Mouse (Mus musculus) left cerebral cortex, postnatal 10 days (tissue): ENCODE data around the gene Naxe. TPM values are rescaled to one million over a fixed set of nuclear protein-coding genes. Genes with fewer than 3 reads are reported as not detected.

Source experiments
- DNase-seq, 2 experiments: peaks; one replicate each; pipeline ENCODE4 v3.0.0; 2021 to 2022; ENCODE audit warnings: low spot score in 2 of 2, mixed read lengths in 1 of 2; ENCODE audit errors: extremely low spot score in 1 of 2
- intact Hi-C: fragments of 180-260 bp; cut with DNase I; formaldehyde crosslinking; loops from one replicate; pipeline ENCODE4 v1.15.1; 2025
- total RNA-seq, 2 experiments: library from RNA; stranded (reverse); gene quantifications; 2 replicates each; pipeline ENCODE4 v1.2.3; 2021

The Naxe gene
- total RNA-seq: 10 to 100 TPM; 60.7 to 67.8 TPM

DNA sequence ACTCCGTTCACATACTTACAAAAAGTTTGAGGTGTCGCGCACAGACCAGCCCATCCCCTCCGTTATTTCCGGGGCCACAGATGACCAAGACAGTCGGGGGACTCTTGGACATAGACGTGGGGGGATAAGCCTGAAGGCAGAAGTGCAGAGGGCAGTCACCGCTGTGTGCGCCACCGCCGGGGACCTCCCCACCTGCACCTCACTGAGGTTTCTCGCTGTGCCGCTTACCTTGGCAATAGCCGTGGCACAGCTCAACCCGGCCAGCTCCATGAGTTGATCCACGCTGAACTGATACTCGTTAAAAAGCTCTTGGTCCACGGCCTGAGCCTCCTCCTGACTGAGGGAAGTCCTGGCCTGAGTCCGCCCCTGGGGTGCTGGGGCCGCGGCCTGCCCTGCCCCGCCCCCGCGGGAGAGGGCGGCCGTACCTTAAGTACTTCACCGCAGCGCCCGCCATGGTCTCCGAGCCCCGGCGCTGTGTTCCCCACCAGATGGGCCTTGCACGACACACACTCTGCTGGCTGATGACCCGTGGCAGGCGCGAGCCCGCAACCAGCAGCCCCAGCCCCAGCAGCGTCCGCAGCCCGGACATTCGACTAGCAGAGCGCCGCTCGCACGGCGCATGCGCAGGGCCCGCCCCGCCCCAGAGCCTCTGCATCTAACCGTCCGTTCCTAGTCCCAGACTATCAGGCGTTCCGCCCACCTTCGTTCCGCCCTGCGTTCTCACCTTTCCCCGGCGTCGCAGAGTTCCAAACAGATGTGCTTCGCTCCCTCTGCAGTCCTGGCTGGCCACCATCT is at the start of gene Naxe:
TSS of gene Naxe (minus strand) at position 594 of the 795 bp plus-strand sequence.
- intact Hi-C loops: no loop called here
- peak; percentile 72 to 92 for DNase-seq

DNA sequence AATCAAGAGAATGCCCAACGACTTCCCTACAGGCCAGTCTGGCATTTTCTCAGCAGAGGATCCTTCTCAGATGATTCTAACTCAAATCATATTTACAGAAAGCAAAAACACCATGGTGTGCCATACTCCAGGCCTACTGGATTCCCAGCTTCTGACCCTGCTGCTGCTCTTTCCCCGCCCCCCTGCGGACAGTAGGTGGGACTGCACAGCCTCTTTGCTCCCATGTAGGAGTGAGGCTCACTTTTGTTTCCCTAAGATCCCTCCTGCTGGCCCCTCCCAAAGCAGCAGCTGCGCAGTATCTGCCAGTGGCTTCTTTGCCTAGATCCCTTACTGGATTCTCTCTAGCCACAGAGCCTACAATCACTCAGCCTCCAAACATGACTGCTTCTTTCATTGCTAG is 47.8 kb upstream of the Naxe start:
- intact Hi-C loops: no loop called here
- no peak for DNase-seq

DNA sequence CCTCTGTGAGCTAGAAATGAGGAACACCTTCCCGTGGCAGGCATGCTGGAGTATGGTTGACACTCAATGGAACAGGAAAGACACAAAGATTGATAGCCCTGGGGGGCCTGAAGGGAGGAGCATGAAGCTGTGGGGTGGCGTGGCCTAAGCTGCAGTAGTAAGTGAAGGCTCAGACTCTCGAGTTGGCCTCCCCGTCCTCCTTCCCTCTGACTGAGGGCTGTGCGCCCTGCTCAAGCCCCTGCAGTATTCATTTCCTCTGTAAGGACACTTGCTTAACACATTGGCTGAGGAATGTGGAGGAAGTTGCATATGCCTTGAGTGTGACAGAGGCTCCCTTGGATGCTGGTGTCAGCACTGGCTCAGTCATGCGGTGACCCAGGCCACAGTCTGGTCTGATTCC is 44.3 kb upstream of the Naxe start:
- intact Hi-C loops: no loop called here
- no peak for DNase-seq

DNA sequence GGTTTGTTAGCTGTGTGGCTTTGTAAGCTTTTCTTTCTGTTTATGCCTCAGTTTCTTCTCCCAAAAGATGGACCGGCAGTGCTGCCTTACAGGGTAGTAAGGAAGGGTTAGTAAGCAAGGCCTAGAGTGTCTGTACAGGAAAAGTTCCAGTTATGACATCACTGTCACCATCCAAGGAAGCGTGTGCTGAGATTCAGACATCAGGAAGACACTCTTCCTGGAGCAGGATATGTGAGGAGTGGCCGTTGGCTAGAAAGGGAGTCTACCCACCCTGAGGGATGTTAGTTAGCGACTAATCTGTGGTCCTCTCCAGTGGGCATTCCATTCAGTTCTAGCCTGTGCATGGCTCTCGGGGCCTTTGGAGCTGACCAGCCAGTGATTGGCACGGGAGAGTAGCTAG is 43.9 kb upstream of the Naxe start:
- intact Hi-C loops: no loop called here
- DNase-seq: no peak

DNA sequence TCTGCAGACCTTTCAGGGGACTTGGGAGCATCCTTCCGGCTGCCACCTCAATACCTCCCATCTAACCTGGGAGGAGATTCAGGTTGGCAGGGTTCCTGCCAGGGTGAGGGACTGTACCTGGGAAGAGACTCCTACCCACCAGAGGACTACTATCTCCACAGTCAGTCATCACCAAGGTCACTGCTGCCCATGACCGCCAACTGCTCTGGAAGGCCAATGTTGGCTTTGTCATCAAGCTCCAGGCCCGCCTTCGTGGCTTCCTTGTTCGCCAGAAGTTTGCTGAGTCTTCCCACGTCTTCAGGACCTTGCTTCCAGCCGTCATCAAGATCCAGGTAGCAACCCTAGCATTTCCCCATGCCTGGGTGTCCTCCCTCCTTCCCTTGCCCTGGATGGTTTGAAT is 43.4 kb upstream of the Naxe start:
- intact Hi-C loops: no loop called here
- DNase-seq: no peak

DNA sequence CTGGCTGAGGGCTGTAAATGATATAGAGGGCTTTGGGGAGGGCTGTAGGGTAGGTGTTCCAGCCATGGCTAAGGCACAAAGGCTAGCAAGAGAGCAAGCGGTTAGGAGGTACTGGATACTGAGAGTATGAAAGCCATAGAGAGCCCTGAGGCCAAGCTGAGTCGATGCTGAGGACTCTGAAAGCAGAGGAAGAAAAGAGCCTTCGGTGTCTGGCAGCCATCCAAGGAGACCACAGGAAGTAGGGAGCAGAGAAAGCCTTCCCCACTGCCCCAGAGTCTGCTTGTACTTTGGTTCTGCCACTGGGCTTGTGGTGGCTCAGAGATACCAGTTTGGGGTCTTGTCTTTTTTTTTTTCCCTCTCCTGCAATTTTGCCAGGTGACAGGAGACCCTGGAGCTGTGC is 42.0 kb upstream of the Naxe start:
- intact Hi-C loops: no loop called here
- DNase-seq: peak in 1 of 2 experiments; percentile 59

DNA sequence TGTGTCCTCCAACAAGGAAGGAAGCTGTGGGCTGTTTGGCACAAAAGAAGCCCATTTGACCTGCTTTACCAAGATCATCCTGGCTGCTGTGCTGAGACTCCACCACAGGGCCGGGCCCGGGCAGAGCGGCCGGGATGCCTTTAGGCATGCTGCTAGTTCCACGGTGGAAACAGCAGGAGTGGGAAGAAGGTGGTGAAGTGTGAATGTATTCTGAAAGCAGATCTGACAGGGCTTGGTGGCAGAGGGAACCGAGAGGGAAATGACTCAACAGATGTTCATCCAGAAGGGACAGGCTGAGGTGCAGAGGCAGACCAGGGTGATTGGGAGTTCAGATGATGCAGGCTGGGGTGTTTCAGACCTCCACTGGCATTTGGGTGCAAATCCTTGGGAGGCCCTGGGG is 39.4 kb upstream of the Naxe start:
- intact Hi-C loops: loop anchor here (5.0 to 10.0 kb wide), 2 partner anchors 35 to 147 kb away; no protein-coding TSS in a partner anchor
- no peak for DNase-seq

DNA sequence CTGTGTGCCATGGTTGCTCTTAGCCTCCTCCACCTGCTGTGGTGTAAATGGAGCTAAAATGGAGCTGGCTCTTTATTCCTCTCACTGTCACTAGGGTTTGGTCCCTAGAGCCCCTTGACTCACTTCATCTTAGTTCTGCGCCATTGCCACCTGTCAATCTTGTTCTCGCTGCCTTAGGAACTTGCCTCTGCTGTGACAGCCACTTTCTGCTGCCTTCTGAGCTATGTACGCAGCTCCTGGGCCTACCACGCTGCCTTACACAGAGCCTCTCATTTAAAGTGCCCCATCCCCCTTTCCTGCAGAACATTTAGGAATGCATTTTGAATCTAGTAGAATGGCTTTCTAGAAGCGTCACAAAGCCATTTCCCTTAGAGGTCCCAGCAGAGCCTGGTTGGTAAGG is 35.8 kb upstream of the Naxe start:
- DNase-seq: no peak
- intact Hi-C loops: loop anchor here (10.0 kb wide), 1 partner anchor 151 kb away; no protein-coding TSS in a partner anchor

DNA sequence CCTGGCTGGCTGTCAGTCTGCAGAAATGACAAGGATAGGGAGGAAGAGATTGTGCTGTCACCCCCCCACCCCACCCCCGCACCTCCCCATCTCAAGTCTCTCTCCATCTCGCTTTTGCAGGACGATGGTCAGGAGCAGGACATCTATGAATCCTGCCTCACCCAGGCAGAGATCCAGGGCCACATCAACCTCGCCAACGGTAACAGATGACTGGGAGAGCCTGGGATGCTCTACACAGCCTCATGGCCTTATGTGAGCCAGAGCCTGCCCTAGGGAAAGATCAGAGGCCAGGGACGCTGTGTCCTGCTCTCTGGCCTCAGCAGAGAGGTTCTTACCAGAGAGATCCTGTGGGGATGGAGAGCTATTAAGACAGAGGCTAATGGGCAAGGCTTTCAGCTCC is 32.3 kb upstream of the Naxe start:
- DNase-seq: no peak
- intact Hi-C loops: loop anchor here (10.0 kb wide), 1 partner anchor 154 kb away; no protein-coding TSS in a partner anchor

DNA sequence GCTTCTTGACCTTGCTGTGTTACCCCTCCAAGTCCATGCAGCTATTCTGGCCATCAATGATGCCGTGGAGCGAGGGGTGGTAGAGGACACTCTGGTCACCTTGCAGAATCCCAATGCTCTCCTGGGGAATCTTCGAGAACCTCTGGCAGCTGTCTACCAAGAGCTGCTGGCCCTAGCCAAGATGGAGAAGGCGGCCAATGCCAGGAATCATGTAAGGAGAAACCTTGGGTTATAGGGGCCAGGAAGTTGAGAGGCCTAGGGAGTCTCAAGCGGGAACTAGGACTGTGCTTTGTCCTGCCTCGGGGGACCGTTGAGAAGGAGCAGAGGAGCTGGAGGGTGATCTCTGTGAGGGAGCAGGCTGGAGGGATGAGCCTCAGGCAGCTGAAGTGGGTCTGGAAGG is 31.8 kb upstream of the Naxe start:
- intact Hi-C loops: loop anchor here (10.0 kb wide), 1 partner anchor 155 kb away; no protein-coding TSS in a partner anchor
- DNase-seq: no peak

DNA sequence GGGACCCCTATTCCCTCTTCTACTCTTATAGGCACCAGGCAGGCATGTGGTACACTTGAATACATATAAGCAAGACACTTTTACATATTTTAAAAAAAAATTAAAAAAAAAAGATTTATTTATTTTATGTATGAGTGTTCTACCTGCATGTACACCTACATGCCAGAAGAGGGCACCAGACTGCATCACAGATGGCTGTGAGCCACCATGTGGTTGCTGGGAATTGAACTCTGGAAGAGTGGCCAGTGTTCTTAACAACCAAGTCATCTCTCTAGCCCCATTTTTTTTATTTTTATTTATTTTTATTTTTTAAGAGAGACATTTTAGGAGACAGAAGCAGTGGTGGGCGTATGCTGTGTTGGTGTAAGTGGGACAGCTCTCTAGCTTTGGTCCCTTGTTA is 29.4 kb upstream of the Naxe start:
- intact Hi-C loops: loop anchor here (5.0 kb wide), 1 partner anchor 85 kb away; no protein-coding TSS in a partner anchor
- no peak for DNase-seq

DNA sequence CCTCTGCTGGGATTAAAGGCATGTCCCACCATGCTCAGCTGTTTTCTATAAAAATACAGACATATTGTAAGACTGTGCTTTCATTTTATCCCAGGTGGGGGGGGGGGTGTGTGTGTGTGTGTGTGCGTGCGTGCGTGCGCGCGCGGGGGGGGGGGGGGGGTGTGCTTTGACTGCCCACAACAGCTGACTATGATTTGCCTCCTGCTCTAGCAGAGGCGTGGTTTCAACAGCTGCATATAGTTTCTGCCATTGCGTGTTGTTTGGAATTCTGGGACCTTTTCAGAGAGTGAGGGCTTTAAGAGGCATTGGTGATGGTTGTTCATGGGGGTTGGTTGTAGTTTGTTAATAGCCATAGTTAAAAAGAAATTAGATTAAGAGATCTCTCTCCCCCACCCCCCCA is 27.2 kb upstream of the Naxe start:
- intact Hi-C loops: loop anchor here (5.0 kb wide), 1 partner anchor 87 kb away; no protein-coding TSS in a partner anchor
- DNase-seq: no peak

DNA sequence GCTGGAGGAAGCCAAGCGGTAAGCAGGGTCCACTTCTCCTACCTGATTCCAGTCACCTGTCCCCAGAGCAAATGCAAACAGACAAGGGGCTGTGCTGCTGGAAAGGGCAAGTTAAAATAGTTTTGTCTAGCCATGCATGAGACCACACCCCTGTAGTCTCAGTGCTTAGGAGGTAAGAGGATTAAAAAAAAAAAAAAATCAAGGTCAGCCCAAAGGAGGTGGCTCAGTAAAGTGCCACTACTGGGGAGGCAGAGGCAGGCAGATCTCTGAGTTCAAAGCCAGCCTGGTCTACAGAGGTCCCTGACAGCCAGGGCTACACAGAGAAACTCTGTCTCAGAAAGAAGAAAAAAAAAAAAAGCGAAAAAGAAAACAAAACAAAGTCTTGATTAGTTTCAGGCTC is 25.7 kb upstream of the Naxe start:
- intact Hi-C loops: no loop called here
- no peak for DNase-seq

DNA sequence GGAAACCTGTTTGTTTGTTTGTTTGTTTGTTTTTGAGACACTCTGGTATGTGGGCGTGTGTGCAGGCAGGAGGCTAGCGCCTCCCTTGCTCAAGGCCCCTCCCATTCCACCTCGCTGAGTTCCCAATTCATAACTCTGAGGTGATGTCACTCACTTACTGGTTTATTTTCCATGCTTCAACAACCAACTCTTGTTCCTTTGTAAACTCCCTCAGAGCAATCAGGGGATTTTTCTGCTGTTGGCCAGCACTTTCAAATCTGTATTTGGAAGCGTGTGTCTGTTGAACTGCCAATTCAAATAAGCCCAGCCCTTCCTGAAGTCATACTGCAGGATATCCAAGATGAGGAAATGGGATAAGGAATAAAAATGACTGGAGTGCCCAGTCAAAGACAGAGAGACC is 24.4 kb upstream of the Naxe start:
- intact Hi-C loops: no loop called here
- no peak for DNase-seq

DNA sequence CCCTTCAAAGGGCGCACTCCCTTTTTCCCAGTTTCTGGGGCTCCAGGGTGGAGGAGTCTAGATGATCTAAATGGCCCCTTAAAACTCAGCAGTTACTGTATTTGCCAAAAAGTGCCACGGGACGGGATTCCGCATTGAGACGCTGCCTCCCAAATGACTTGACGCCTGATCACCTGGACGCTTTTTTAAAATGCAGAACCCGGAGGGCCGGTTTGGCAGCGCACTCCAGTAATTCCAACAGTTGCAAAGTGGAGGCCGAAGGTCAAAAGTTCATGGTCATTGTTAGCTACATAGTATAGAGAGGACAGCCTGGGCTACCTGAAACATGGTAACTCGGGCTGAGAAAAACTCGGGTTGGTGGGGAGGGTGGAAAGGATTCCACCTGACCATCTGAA is 23.9 kb upstream of the Naxe start:
- intact Hi-C loops: no loop called here
- no peak for DNase-seq

DNA sequence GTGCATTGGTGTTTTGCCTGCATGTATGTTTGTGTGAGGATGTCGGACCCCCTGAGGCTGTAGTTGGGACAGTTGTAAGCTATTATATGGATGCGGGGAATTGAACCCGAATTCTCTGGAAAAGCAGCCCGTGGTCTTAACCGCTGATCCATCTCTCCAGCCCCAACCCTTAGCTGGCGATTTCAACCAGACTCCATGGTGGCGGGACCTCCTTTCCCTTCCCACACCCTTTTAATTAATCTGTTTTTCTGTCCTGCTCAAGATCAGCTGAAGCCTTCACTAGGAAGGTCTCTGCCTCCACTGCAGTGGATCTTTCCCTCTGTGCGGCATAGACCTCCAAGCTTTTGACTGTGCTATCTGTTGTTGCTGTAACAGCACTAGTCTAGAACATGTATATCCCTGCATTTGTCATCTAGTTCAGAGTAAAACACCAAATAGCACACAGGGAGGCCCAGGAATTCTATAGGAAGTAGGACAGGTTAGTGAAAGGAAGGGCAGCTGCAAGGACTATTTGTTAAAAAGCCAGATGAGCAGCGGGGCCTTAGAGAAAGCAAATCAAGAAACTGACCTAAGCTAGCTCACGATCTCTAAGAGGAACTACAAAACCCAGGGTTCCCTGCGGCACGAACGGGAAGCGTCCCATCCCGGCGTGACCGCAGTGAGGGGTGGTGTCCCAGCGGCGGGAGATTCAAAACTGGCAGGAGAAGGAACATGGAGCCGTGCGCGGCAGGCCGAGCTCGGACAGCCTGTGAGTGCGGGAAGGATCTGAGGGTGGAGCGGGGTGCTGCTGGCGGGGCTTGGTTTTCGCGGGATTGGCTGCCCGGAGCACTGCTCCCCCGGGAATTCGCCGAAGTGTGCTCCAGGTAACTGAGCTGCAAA is 23.3 kb upstream of the Naxe start, which contains the start of gene Iqgap3:
TSS of gene Iqgap3 (plus strand) at position 627 of the 879 bp plus-strand sequence.
- peak; percentile 83 to 94 for DNase-seq
- intact Hi-C loops: no loop called here

DNA sequence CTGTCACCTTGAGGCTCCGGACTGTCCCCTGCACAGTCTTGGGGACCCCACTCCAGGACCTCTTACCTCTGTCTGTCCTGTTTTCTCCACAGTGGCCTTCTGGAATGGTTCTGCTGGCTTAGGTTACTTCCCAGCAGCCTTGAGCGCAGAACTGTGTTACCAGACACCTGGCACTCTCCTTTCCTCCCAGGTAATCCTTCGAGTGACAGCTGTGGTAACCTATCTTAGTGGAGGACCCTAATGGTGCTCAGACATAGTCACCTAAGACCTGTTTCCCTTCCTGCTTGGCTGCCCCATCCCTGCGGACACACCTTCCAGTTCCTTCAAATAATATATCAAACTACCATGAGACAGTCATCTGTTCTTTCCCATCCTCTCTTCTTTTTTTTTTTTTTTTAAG is 19.9 kb upstream of the Naxe start, which contains the start of gene Ttc24:
TSS of gene Ttc24 (minus strand) at position 101 of the 400 bp plus-strand sequence.
- intact Hi-C loops: no loop called here
- DNase-seq: no peak

DNA sequence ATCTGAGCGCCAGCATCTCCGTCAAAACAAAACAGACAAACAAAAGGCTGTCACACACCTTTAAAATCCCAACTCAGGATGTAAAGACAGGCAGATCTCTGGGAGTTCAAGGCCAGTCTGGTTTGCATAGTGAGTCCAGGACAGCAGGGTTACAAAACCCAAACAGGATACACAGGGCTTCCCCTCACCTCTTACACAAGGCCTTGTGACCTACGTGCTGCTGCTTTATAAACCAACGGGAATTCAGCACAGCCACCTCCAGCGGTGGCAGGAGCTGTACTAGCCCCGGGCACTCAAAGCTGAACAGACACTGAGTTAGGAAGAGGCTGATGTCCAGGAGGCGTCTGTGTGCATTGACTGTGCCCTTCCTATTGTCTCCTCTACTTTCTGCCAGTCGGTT is 19.1 kb upstream of the Naxe start:
- intact Hi-C loops: no loop called here
- DNase-seq: no peak

DNA sequence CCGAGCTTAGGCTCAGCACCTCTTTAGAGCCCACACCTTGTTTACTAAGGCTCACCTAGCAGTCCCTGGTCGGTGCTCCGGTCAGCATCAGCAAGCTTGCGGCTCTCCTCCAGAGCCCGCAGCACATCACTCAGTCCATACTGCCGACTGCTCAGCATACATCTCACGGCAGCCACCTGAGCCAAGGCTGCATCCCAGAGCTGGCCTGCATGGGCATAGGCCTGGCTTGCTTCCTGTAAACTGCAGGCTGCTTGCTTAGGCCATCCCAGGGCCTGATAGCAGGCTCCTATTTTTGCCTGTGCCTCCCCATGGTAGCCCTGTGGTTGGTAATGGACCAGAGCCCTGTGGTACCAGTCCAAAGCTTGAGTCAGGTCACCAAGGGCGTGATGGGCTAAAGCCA is 16.5 kb upstream of the Naxe start:
- DNase-seq: no peak
- intact Hi-C loops: no loop called here

DNA sequence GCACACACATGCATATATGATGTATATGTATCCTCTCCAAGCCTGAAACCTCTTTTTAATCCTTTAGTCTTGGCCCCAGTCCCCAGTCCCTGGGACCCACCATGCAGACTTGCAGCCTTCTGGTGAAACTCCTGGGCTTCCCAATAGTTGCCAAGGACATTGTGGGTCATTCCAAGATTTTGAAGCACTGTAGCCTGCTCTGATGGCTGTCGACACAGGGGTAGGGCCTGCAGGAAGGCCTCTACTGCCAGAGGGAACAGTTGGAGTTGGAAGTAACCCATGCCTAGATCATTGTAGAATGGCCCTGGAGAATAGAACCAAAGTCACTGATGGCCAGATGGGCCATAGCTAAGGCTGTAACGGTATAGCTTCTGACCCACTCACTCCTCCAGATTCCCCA is 16.1 kb upstream of the Naxe start:
- DNase-seq: no peak
- intact Hi-C loops: no loop called here
